Mouse (Mus musculus) adrenal gland, postnatal 0 days (tissue): ENCODE measurements around the gene Il13ra2. TPM values are rescaled to one million over a fixed set of nuclear protein-coding genes. Genes with fewer than 3 reads are reported as not detected.

Experiments
- polyA plus RNA-seq: library from polyadenylated mRNA; unstranded; fragments of >200 nt; fragmentation: Nextera tagmentation; extraction: Ambion mirVana; gene quantifications from 2 replicates; pipeline ENCODE4 v1.2.1, GENCODE M21; 2015

Gene Il13ra2
- polyA plus RNA-seq = 0.14 TPM in 1 of 2 replicates, not detected in the other

GRCm38 (mm10) chrX:147429129-147429528 lies at the start of gene Il13ra2:
TSS of gene Il13ra2 (minus strand) at chrX:147429192.

GRCm38 (mm10) chrX:147453610-147454009 lies 24.6 kb upstream of the Il13ra2 start, which contains the start of gene Vmn1r239-ps:
TSS of gene Vmn1r239-ps (minus strand) at chrX:147453710.

Other genes starting within 250 kb of the Il13ra2 start
- not detected in 2 replicates for gene Vmn1r239-ps, start 24.5 kb upstream of the Il13ra2 start, polyA plus RNA-seq
- 4.4 and 5.4 TPM in 2 replicates for gene Lrch2, start 124.9 kb upstream of the Il13ra2 start, polyA plus RNA-seq